Mouse (Mus musculus) limb, embryonic 14.5 days (tissue): ENCODE results near the gene Gm11568. TPM values are rescaled to one million over a fixed set of nuclear protein-coding genes. Genes with fewer than 3 reads are reported as not detected.
"Not testable (repeated sequence)": the region's sequence is repeated elsewhere in the genome, so short reads cannot be mapped to it uniquely, and the experiment has no call there.

Experiments used
- ATAC-seq: fragments of 200-750 bp; cut with Nextera tagmentation; 2 replicates; pipeline ENCODE4 v1.8.0; 2017; ENCODE audit warnings: low read depth, moderate number of reproducible peaks, moderate TSS enrichment; ENCODE audit not compliant: low FRiP score
- DNase-seq: peaks from one replicate; pipeline ENCODE4 v3.0.0-alpha.2; 2015; ENCODE audit warnings: low spot score
- H3K27ac ChIP-seq: fragments of 300-500 bp; sonication (generic); replicated peaks from 2 replicates; pipeline ENCODE4 v1.5.1; 2014; ENCODE audit warnings: low read depth, mild to moderate bottlenecking, low read length, moderate library complexity, mixed read lengths
- H3K27me3 ChIP-seq: fragments of 300-500 bp; sonication (generic); 2 replicates; pipeline ENCODE4 v1.6.1; 2014; ENCODE audit warnings: low read length, mixed read lengths; ENCODE audit not compliant: control insufficient read depth, insufficient read depth
- H3K36me3 ChIP-seq: fragments of 300-500 bp; sonication (generic); 2 replicates; pipeline ENCODE4 v1.6.1; 2014; ENCODE audit warnings: mild to moderate bottlenecking, low read length, moderate library complexity, mixed read lengths; ENCODE audit not compliant: control insufficient read depth, insufficient read depth
- H3K4me1 ChIP-seq: fragments of 300-500 bp; sonication (generic); 2 replicates; pipeline ENCODE4 v1.6.1; 2014; ENCODE audit warnings: antibody characterized with exemption, low read length, mixed read lengths; ENCODE audit not compliant: control insufficient read depth, insufficient read depth
- H3K4me2 ChIP-seq: fragments of 300-500 bp; sonication (generic); replicated peaks from 2 replicates; pipeline ENCODE4 v1.6.1; 2014; ENCODE audit warnings: low read depth, mild to moderate bottlenecking, low read length, moderate library complexity; ENCODE audit not compliant: severe bottlenecking
- H3K4me3 ChIP-seq: fragments of 300-500 bp; sonication (generic); replicated peaks from 2 replicates; pipeline ENCODE4 v1.5.1; 2014; ENCODE audit warnings: low read length
- H3K9ac ChIP-seq: fragments of 300-500 bp; sonication (generic); 2 replicates; pipeline ENCODE4 v1.6.1; 2014; ENCODE audit warnings: mild to moderate bottlenecking, low read depth, low read length, moderate library complexity; ENCODE audit not compliant: severe bottlenecking
- H3K9me3 ChIP-seq: fragments of 300-500 bp; sonication (generic); 2 replicates; pipeline ENCODE4 v1.6.1; 2016; ENCODE audit warnings: low read length; ENCODE audit not compliant: control insufficient read depth
- POLR2A ChIP-seq: fragments of 200-500 bp; IDR thresholded peaks from 2 replicates; pipeline ENCODE4 v1.8.0; 2012; ENCODE audit warnings: inconsistent platforms, mild to moderate bottlenecking, moderate library complexity, borderline replicate concordance; ENCODE audit not compliant: insufficient read depth, insufficient read length; ENCODE audit errors: extremely low read depth
- WGBS: fragments of 180-500 bp; shearing (Covaris S2); extraction: QIAGEN DNeasy Blood & Tissue Kit; methylation state at CpG from one replicate; pipeline ENCODE4 v1.1.7; 2014; 5-methylcytosine and 5-hydroxymethylcytosine counted together
- polyA plus RNA-seq, 2 experiments: library from polyadenylated mRNA; depleted of rRNA in 1 of 2; stranded (reverse) in 1 of 2; unstranded in 1 of 2; fragments of >200 nt; fragmentation: Nextera tagmentation in 1 of 2; extraction: Ambion mirVana in 1 of 2; gene quantifications; 2 replicates each; pipeline versions ENCODE4 v1.2.1 to v1.2.3; 2012 to 2014

Gm11568 gene
- polyA plus RNA-seq, 2 experiments = not detected

GRCm38 (mm10) chr11:99851508-99851907, 6.2 kb upstream of the Gm11568 start, which contains the start of gene Krtap4-16:
Gene Krtap4-16, minus strand, starts transcription at chr11:99851608.
- TF ChIP-seq POLR2A = no peak
- no peak within 1 kb of the TSS for H3K27ac ChIP-seq
- no peaks in the 10 kb centered on the region for H3K36me3 ChIP-seq
- no peaks in the 10 kb centered on the region for H3K9me3 ChIP-seq
- H3K9ac ChIP-seq = no peak within 1 kb of the TSS
- H3K4me2 ChIP-seq = no peak within 1 kb of the TSS
- H3K4me1 ChIP-seq = no peaks in the 10 kb centered on the region
- H3K4me3 ChIP-seq = no peak within 1 kb of the TSS
- DNase-seq (no peak), ATAC-seq (no peak)
- no peaks in the 10 kb centered on the region for H3K27me3 ChIP-seq

GRCm38 (mm10) chr11:99854121-99854520, 3.6 kb upstream of the Gm11568 start:
- no peaks in the 10 kb centered on the region for H3K4me1 ChIP-seq
- 54% methylated on average over 3 of the region's 3 CpGs for WGBS
- no peak overlapping the region for H3K9ac ChIP-seq
- H3K36me3 ChIP-seq = no peaks in the 10 kb centered on the region
- no peaks in the 10 kb centered on the region for H3K9me3 ChIP-seq
- DNase-seq = peak; percentile 5
- H3K27me3 ChIP-seq = no peaks in the 10 kb centered on the region
- no peak overlapping the region for H3K27ac ChIP-seq
- no peak for ATAC-seq
- H3K4me3 ChIP-seq = no peak overlapping the region
- H3K4me2 ChIP-seq = no peak overlapping the region
- TF ChIP-seq POLR2A = no peak

GRCm38 (mm10) chr11:99858761-99859160, 1.0 kb downstream of the Gm11568 start:
- no peak for TF ChIP-seq POLR2A
- Histone ChIP-seq H3K9me3 (no peaks in the 10 kb centered on the region), H3K4me2 (no peak overlapping the region), H3K9ac (no peak overlapping the region), H3K4me3 (no peak overlapping the region), H3K4me1 (no peaks in the 10 kb centered on the region), H3K27ac (no peak overlapping the region), H3K36me3 (no peaks in the 10 kb centered on the region), H3K27me3 (no peaks in the 10 kb centered on the region)
- ATAC-seq (no peak), DNase-seq (no peak)
- 74% methylated on average over 2 of the region's 2 CpGs for WGBS

- H3K9me3 ChIP-seq, H3K9ac ChIP-seq, H3K36me3 ChIP-seq, H3K27ac ChIP-seq, H3K4me3 ChIP-seq, H3K4me2 ChIP-seq, H3K27me3 ChIP-seq, ATAC-seq, H3K4me1 ChIP-seq, DNase-seq: not testable (repeated sequence)
- 53% methylated on average over 1 of the region's 1 CpGs for WGBS
Observed at GRCm38 (mm10) chr11:99864176-99864575, 6.5 kb downstream of the Gm11568 start, which contains the start of gene Gm11559. Gene Gm11559, plus strand, starts transcription at chr11:99864476.

GRCm38 (mm10) chr11:99873089-99873488, 15.4 kb downstream of the Gm11568 start, which contains the start of gene Krtap9-1:
Gene Krtap9-1, plus strand, starts transcription at chr11:99873389.
- H3K4me3 ChIP-seq, ATAC-seq, H3K9me3 ChIP-seq, DNase-seq, H3K4me2 ChIP-seq, H3K27ac ChIP-seq, H3K36me3 ChIP-seq, H3K27me3 ChIP-seq, H3K4me1 ChIP-seq, H3K9ac ChIP-seq: not testable (repeated sequence)
- WGBS = 64% methylated on average over 1 of the region's 1 CpGs

- not testable (repeated sequence) for H3K9ac ChIP-seq, H3K9me3 ChIP-seq, H3K27me3 ChIP-seq, H3K4me2 ChIP-seq, H3K4me3 ChIP-seq, ATAC-seq, DNase-seq, H3K27ac ChIP-seq, H3K4me1 ChIP-seq, H3K36me3 ChIP-seq
- WGBS = 38% methylated on average over 1 of the region's 1 CpGs
Observed at GRCm38 (mm10) chr11:99878887-99879286, 21.2 kb downstream of the Gm11568 start, which contains the start of gene Gm11567. Gene Gm11567, plus strand, starts transcription at chr11:99879187.
